Mouse (Mus musculus): ENCODE results near the gene H6pd. TPM values are rescaled to one million over a fixed set of nuclear protein-coding genes. Genes with fewer than 3 reads are reported as not detected.

Gene H6pd
- total RNA-seq, 2 experiments from 2014 or later, result 11.2 to 11.5 TPM

GRCm38 (mm10) chr4:149977801-149978544 is 30.9 kb downstream of the H6pd start:
- no peak for DNase-seq (ENCODE audit: low spot score in 2 of 2)

- no peak for DNase-seq (ENCODE audit: low spot score in 2 of 2)
Measured at GRCm38 (mm10) chr4:149977181-149977580, 31.6 kb downstream of the H6pd start.

GRCm38 (mm10) chr4:149975730-149976254 is 33.0 kb downstream of the H6pd start:
- DNase-seq (ENCODE audit: low spot score in 2 of 2), result no peak

- no peak for DNase-seq (ENCODE audit: low spot score in 2 of 2)
Measured at GRCm38 (mm10) chr4:149975291-149975690, 33.5 kb downstream of the H6pd start.

- DNase-seq (ENCODE audit: low spot score in 2 of 2), result no peak
Measured at GRCm38 (mm10) chr4:149971393-149971792, 37.4 kb downstream of the H6pd start.

- no peak for DNase-seq (ENCODE audit: low spot score in 2 of 2)
Measured at GRCm38 (mm10) chr4:149968526-149968925, 40.3 kb downstream of the H6pd start.

GRCm38 (mm10) chr4:149966963-149967362 is 41.9 kb downstream of the H6pd start:
- no peak for DNase-seq (ENCODE audit: low spot score in 2 of 2)

- DNase-seq (ENCODE audit: low spot score in 2 of 2), result no peak
Measured at GRCm38 (mm10) chr4:149966252-149966651, 42.6 kb downstream of the H6pd start.

GRCm38 (mm10) chr4:149965672-149966071 is 43.2 kb downstream of the H6pd start:
- no peak for DNase-seq (ENCODE audit: low spot score in 2 of 2)

GRCm38 (mm10) chr4:149965242-149965641 is 43.6 kb downstream of the H6pd start:
- DNase-seq (ENCODE audit: low spot score in 2 of 2), result no peak

GRCm38 (mm10) chr4:149964770-149965169 is 44.1 kb downstream of the H6pd start:
- DNase-seq (ENCODE audit: low spot score in 2 of 2), result no peak

GRCm38 (mm10) chr4:149964285-149964684 is 44.5 kb downstream of the H6pd start:
- DNase-seq (ENCODE audit: low spot score in 2 of 2), result no peak

GRCm38 (mm10) chr4:149960391-149960790 is 48.4 kb downstream of the H6pd start:
- no peak for DNase-seq (ENCODE audit: low spot score in 2 of 2)

- no peak for DNase-seq (ENCODE audit: low spot score in 2 of 2)
Measured at GRCm38 (mm10) chr4:149959816-149960215, 49.0 kb downstream of the H6pd start.

GRCm38 (mm10) chr4:149958566-149958965 is 50.3 kb downstream of the H6pd start:
- peak; percentile 80 to 84 for DNase-seq (ENCODE audit: low spot score in 2 of 2)

- no peak for DNase-seq (ENCODE audit: low spot score in 2 of 2)
Measured at GRCm38 (mm10) chr4:149956048-149956447, 52.8 kb downstream of the H6pd start.

- no peak for DNase-seq (ENCODE audit: low spot score in 2 of 2)
Measured at GRCm38 (mm10) chr4:149955631-149956030, 53.2 kb downstream of the H6pd start.

- DNase-seq (ENCODE audit: low spot score in 2 of 2), result peak; percentile 93
Measured at GRCm38 (mm10) chr4:149954893-149955439, 53.9 kb downstream of the H6pd start, which contains the start of gene Spsb1. Gene Spsb1 (minus strand): TSS chr4:149955043.

GRCm38 (mm10) chr4:149953621-149954481 is 55.0 kb downstream of the H6pd start:
- peak; percentile 42 to 53 for DNase-seq (ENCODE audit: low spot score in 2 of 2)

GRCm38 (mm10) chr4:149952201-149952600 is 56.6 kb downstream of the H6pd start:
- DNase-seq (ENCODE audit: low spot score in 2 of 2), result no peak

- DNase-seq (ENCODE audit: low spot score in 2 of 2), result no peak
Measured at GRCm38 (mm10) chr4:149951201-149951600, 57.6 kb downstream of the H6pd start.

GRCm38 (mm10) chr4:149949691-149950090 is 59.1 kb downstream of the H6pd start:
- no peak for DNase-seq (ENCODE audit: low spot score in 2 of 2)

Measured in left cerebral cortex, adult 18-20 months (tissue).